Mouse (Mus musculus) thymus, adult 2 months (tissue): ENCODE data around the gene Cep295nl.
"Not testable (repeated sequence)": the region's sequence is repeated elsewhere in the genome, so short reads cannot be mapped to it uniquely, and the experiment has no call there.

Source experiments
- CTCF ChIP-seq: fragments of 200-500 bp; IDR thresholded peaks from 2 replicates; pipeline ENCODE4 v1.5.1; 2012; ENCODE audit warnings: mild to moderate bottlenecking, control low read depth, low read length, moderate library complexity, borderline replicate concordance; ENCODE audit not compliant: control insufficient read depth, poor library complexity, insufficient read depth; ENCODE audit errors: extremely low read depth
- POLR2A ChIP-seq: fragments of 200-500 bp; IDR thresholded peaks from 2 replicates; pipeline ENCODE4 v1.6.1; 2012; ENCODE audit warnings: mild to moderate bottlenecking, low read length, control low read depth, moderate library complexity; ENCODE audit not compliant: control insufficient read depth, poor library complexity, insufficient read depth; ENCODE audit errors: extremely low read depth

GRCm38 (mm10) chr11:118303959-118304358, 38.3 kb downstream of the Cep295nl start:
- TF ChIP-seq POLR2A, CTCF: not testable (repeated sequence)
